Mouse (Mus musculus): Measurements from ENCODE around the gene Slc34a1. TPM values are rescaled to one million over a fixed set of nuclear protein-coding genes. Genes with fewer than 3 reads are reported as not detected.
A peak's percentile ranks its signal among the peaks of the same experiment; 100 is the strongest.

Gene Slc34a1
- total and polyA plus RNA-seq, 2 experiments = 0.04 TPM; not detected in 1

DNA sequence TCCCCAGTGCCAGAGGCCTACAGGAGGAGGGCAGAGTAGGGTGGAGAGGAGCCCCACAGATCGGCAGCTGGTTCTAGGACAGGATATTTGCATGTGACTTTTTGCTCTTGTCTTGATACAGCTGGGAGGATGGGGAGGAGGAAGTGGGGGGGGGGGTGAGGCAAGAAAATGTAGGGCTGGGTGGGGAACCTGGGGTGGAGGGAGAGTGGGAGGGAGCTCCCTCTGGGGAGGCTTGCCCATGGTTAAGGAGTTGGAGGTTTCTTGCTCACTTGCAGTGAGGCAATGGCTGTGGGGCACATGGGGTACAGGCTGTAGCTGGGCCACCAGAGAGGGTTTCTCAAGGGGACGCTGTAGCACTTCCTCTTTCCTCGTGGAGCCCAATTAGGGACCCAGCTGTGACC is 49.6 kb downstream of the Slc34a1 start:
- Histone ChIP-seq H3K4me1 (ENCODE audit: control insufficient read depth, insufficient read depth, low read length) (peaks cover 15% of the 10 kb centered on the region), H3K27ac (replicated peaks; ENCODE audit: insufficient read depth, low read depth, low read length) (no peak overlapping the region), H3K9ac (ENCODE audit: low read depth, low read length) (no peak overlapping the region), H3K4me3 (ENCODE audit: insufficient read depth, low read depth, low read length) (no peak overlapping the region), H3K27me3 (ENCODE audit: control insufficient read depth, insufficient read depth, low read length) (no peaks in the 10 kb centered on the region), H3K79me2 (ENCODE audit: control insufficient read depth, insufficient read depth, low read length) (peaks cover 8% of the 10 kb centered on the region; the same call in 1 of the 2 replicates), H3K36me3 (ENCODE audit: control insufficient read depth, insufficient read depth, low read length) (peaks cover 2% of the 10 kb centered on the region; the same call in 1 of the 2 replicates)
- TF ChIP-seq POLR2A (IDR thresholded peaks at IDR 0.05; ENCODE audit: extremely low read depth, insufficient read depth, low read length) (no peak), CTCF (IDR thresholded peaks at IDR 0.05; ENCODE audit: low read depth, low read length) (no peak)
- 58% methylated on average over 3 of the region's 3 CpGs for WGBS
- no peak for DNase-seq (ENCODE audit: extremely low read depth, low read depth, low spot score)

DNA sequence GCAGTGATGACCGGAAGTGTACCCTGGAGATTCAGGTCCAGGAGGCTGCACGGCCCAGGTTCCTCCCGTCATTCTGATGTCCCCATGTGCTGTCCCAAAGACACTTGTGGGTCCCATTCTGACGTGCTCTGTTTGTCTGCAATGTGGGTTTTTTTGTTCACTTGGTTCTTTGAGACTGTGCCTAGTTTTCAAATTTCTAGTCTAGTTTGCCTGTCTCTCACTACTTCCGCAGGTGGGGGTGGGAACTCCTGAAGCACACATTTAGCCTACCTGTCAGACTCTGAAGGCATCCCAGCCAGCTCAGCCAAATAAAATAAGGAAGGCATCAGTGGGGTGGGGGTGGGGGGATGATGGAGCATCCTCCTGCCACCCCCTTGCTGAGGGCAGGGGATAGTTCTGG is 50.1 kb downstream of the Slc34a1 start:
- peaks cover 8% of the 10 kb centered on the region; the same call in 1 of the 2 replicates for H3K79me2 ChIP-seq (ENCODE audit: control insufficient read depth, insufficient read depth, low read length)
- H3K4me3 ChIP-seq (ENCODE audit: insufficient read depth, low read depth, low read length) = no peak overlapping the region
- TF ChIP-seq CTCF (IDR thresholded peaks at IDR 0.05; ENCODE audit: low read depth, low read length) (no peak), POLR2A (IDR thresholded peaks at IDR 0.05; ENCODE audit: extremely low read depth, insufficient read depth, low read length) (no peak)
- H3K27me3 ChIP-seq (ENCODE audit: control insufficient read depth, insufficient read depth, low read length) = no peaks in the 10 kb centered on the region
- peaks cover 2% of the 10 kb centered on the region; the same call in 1 of the 2 replicates for H3K36me3 ChIP-seq (ENCODE audit: control insufficient read depth, insufficient read depth, low read length)
- H3K9ac ChIP-seq (ENCODE audit: low read depth, low read length) = no peak overlapping the region
- no peak overlapping the region for H3K27ac ChIP-seq (replicated peaks; ENCODE audit: insufficient read depth, low read depth, low read length)
- peaks cover 15% of the 10 kb centered on the region for H3K4me1 ChIP-seq (ENCODE audit: control insufficient read depth, insufficient read depth, low read length)
- DNase-seq (ENCODE audit: extremely low read depth, low read depth, low spot score) = no peak
- 89% methylated on average over 5 of the region's 5 CpGs for WGBS

- no peak overlapping the region for H3K27ac ChIP-seq (replicated peaks; ENCODE audit: insufficient read depth, low read depth, low read length)
- peaks cover 8% of the 10 kb centered on the region; the same call in 1 of the 2 replicates for H3K79me2 ChIP-seq (ENCODE audit: control insufficient read depth, insufficient read depth, low read length)
- H3K36me3 ChIP-seq (ENCODE audit: control insufficient read depth, insufficient read depth, low read length) = peaks cover 2% of the 10 kb centered on the region; the same call in 1 of the 2 replicates
- peaks cover 15% of the 10 kb centered on the region for H3K4me1 ChIP-seq (ENCODE audit: control insufficient read depth, insufficient read depth, low read length)
- no peak overlapping the region for H3K4me3 ChIP-seq (ENCODE audit: insufficient read depth, low read depth, low read length)
- TF ChIP-seq CTCF (IDR thresholded peaks at IDR 0.05; ENCODE audit: low read depth, low read length) (no peak), POLR2A (IDR thresholded peaks at IDR 0.05; ENCODE audit: extremely low read depth, insufficient read depth, low read length) (no peak)
- DNase-seq (ENCODE audit: extremely low read depth, low read depth, low spot score) = no peak
- WGBS = 95% methylated on average over 9 of the region's 9 CpGs
- H3K9ac ChIP-seq (ENCODE audit: low read depth, low read length) = no peak overlapping the region
- no peaks in the 10 kb centered on the region for H3K27me3 ChIP-seq (ENCODE audit: control insufficient read depth, insufficient read depth, low read length)
These were observed 51.2 kb downstream of the Slc34a1 start for GRCm38 (mm10) chr13:55449205-55449604.

DNA sequence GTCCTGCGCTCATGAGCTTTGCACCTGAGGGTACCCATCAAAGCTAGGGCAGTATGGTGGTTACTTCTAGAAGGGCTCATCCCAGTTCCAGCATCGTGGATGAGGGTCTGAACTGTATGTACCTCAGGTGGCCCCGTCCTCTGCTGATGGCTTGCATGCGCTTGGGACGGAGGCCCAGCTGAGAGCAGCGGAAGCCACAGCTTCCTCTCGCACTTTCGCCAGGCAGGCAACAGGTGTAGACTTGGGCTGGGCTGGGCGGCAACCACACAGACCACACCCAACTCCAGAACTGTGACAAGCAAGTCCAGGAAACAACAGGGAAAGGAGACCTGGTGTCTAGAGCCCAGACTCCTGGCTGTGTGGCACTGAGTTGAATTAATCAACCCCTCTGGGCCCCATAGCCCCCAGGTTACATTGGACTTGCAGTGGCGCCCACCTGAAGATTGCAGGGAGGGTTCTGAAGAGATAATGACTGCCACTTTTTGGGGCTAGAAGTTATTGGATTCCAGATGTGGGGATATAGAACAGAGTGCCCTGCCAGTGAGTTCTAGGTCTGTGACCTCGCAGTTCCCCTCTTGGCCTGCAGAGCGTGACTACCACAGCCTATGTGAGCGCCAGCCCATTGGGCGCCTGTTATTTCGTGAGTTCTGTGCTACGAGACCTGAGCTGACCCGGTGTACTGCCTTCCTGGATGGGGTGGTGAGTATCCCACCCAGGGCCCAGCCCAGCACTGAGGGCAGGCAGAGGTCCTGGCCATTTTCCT is 51.9 kb downstream of the Slc34a1 start:
- no peak overlapping the region for H3K9ac ChIP-seq (ENCODE audit: low read depth, low read length)
- H3K79me2 ChIP-seq (ENCODE audit: control insufficient read depth, insufficient read depth, low read length) = peaks cover 8% of the 10 kb centered on the region; the same call in 1 of the 2 replicates
- H3K27ac ChIP-seq (replicated peaks; ENCODE audit: insufficient read depth, low read depth, low read length) = no peak overlapping the region
- H3K36me3 ChIP-seq (ENCODE audit: control insufficient read depth, insufficient read depth, low read length) = peaks cover 2% of the 10 kb centered on the region; the same call in 1 of the 2 replicates
- no peak for TF ChIP-seq POLR2A (IDR thresholded peaks at IDR 0.05; ENCODE audit: extremely low read depth, insufficient read depth, low read length)
- peak; percentile 41; the same call in 1 of the 2 replicates for TF ChIP-seq CTCF (IDR thresholded peaks at IDR 0.05; ENCODE audit: low read depth, low read length)
- no peaks in the 10 kb centered on the region for H3K27me3 ChIP-seq (ENCODE audit: control insufficient read depth, insufficient read depth, low read length)
- DNase-seq (ENCODE audit: extremely low read depth, low read depth, low spot score) = peak; percentile 39
- peaks cover 15% of the 10 kb centered on the region for H3K4me1 ChIP-seq (ENCODE audit: control insufficient read depth, insufficient read depth, low read length)
- WGBS = 75% methylated on average over 17 of the region's 17 CpGs
- no peak overlapping the region for H3K4me3 ChIP-seq (ENCODE audit: insufficient read depth, low read depth, low read length)

DNA sequence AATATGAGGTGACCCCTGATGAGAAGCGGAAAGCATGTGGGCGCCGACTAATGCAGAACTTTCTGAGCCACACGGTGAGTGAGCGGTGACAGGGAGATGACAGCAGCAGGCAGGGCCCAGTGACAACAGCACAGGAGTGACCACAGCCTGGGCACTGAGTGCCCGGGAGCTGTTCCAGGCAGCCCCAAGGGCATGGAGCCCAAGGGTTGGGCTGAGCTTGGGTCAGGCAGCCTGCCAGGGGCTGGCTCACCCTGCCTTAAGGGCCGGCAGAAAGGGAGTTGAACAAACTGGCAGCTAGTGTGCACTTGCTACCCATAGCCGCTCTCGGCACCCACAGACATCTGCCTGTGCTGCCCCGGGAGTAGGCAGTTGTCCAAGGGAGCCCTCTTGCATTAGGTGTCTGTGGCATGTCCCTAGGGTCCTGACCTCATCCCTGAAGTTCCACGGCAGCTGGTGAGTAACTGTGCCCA is 52.6 kb downstream of the Slc34a1 start:
- Histone ChIP-seq H3K4me3 (ENCODE audit: insufficient read depth, low read depth, low read length) (no peak overlapping the region), H3K36me3 (ENCODE audit: control insufficient read depth, insufficient read depth, low read length) (peaks cover 2% of the 10 kb centered on the region; the same call in 1 of the 2 replicates), H3K27me3 (ENCODE audit: control insufficient read depth, insufficient read depth, low read length) (no peaks in the 10 kb centered on the region), H3K9ac (ENCODE audit: low read depth, low read length) (no peak overlapping the region), H3K27ac (replicated peaks; ENCODE audit: insufficient read depth, low read depth, low read length) (no peak overlapping the region), H3K4me1 (ENCODE audit: control insufficient read depth, insufficient read depth, low read length) (peaks cover 15% of the 10 kb centered on the region), H3K79me2 (ENCODE audit: control insufficient read depth, insufficient read depth, low read length) (peaks cover 8% of the 10 kb centered on the region; the same call in 1 of the 2 replicates)
- DNase-seq (ENCODE audit: extremely low read depth, low read depth, low spot score) = peak; percentile 86
- TF ChIP-seq POLR2A (IDR thresholded peaks at IDR 0.05; ENCODE audit: extremely low read depth, insufficient read depth, low read length) (no peak), CTCF (IDR thresholded peaks at IDR 0.05; ENCODE audit: low read depth, low read length) (no peak)
- WGBS = 26% methylated on average over 11 of the region's 11 CpGs

Measured in liver, adult 2 months (tissue).